Mouse (Mus musculus) intestine, embryonic 16.5 days (tissue): ENCODE data around the gene Carm1. TPM values are rescaled to one million over a fixed set of nuclear protein-coding genes. Genes with fewer than 3 reads are reported as not detected.
"Not testable (repeated sequence)": the region's sequence is repeated elsewhere in the genome, so short reads cannot be mapped to it uniquely, and the experiment has no call there.

Experiments
- ATAC-seq: fragments of 200-750 bp; cut with Nextera tagmentation; 2 replicates; pipeline ENCODE4 v1.8.0; 2017; ENCODE audit warnings: moderate TSS enrichment, moderate library complexity
- H3K27ac ChIP-seq: fragments of 300-500 bp; sonication (generic); 2 replicates; pipeline ENCODE4 v1.5.1; 2014; ENCODE audit warnings: mild to moderate bottlenecking, low read length
- H3K27me3 ChIP-seq: fragments of 300-500 bp; sonication (generic); replicated peaks from 2 replicates; pipeline ENCODE4 v1.6.1; 2014; ENCODE audit warnings: low read length, control low read depth, mixed read lengths; ENCODE audit not compliant: control insufficient read depth, insufficient read depth
- H3K36me3 ChIP-seq: fragments of 300-500 bp; sonication (generic); 2 replicates; pipeline ENCODE4 v1.6.1; 2014; ENCODE audit warnings: low read length, control low read depth; ENCODE audit not compliant: control insufficient read depth, insufficient read depth
- H3K4me1 ChIP-seq: fragments of 300-500 bp; sonication (generic); 2 replicates; pipeline ENCODE4 v1.6.1; 2014; ENCODE audit warnings: low read length, control low read depth, mixed read lengths; ENCODE audit not compliant: control insufficient read depth, insufficient read depth
- H3K4me2 ChIP-seq: fragments of 300-500 bp; sonication (generic); 2 replicates; pipeline ENCODE4 v1.6.1; 2014; ENCODE audit warnings: low read depth, low read length, control low read depth
- H3K4me3 ChIP-seq: fragments of 300-500 bp; sonication (generic); 2 replicates; pipeline ENCODE4 v1.5.1; 2014; ENCODE audit warnings: mild to moderate bottlenecking, low read length
- H3K9ac ChIP-seq: fragments of 300-500 bp; sonication (generic); 2 replicates; pipeline ENCODE4 v1.6.1; 2014; ENCODE audit warnings: low read depth, low read length
- H3K9me3 ChIP-seq: fragments of 300-500 bp; sonication (generic); 2 replicates; pipeline ENCODE4 v1.6.1; 2016; ENCODE audit warnings: low read length, control low read depth; ENCODE audit not compliant: control insufficient read depth
- WGBS: fragments of 180-500 bp; shearing (Covaris S2); extraction: QIAGEN DNeasy Blood & Tissue Kit; methylation state at CpG from one replicate; pipeline ENCODE4 v1.1.7; 2014; 5-methylcytosine and 5-hydroxymethylcytosine counted together
- polyA plus RNA-seq: library from polyadenylated mRNA; unstranded; fragments of >200 nt; fragmentation: Nextera tagmentation; extraction: Ambion mirVana; gene quantifications from 2 replicates; pipeline ENCODE4 v1.2.1, GENCODE M21; 2015

The Carm1 gene
- polyA plus RNA-seq, 1 experiment from 2014 or later: 15.1 TPM

GRCm38 (mm10) chr9:21527917-21528324 lies 18.8 kb upstream of the Carm1 start:
- H3K4me3 ChIP-seq: no peak overlapping the region
- no peak overlapping the region for H3K4me2 ChIP-seq
- H3K4me1 ChIP-seq: no peaks in the 10 kb centered on the region
- ATAC-seq: no peak
- H3K27ac ChIP-seq: no peak overlapping the region
- H3K9ac ChIP-seq: no peak overlapping the region
- no peaks in the 10 kb centered on the region for H3K27me3 ChIP-seq
- 69% methylated on average over 1 of the region's 1 CpGs for WGBS
- no peaks in the 10 kb centered on the region for H3K9me3 ChIP-seq
- no peaks in the 10 kb centered on the region for H3K36me3 ChIP-seq

GRCm38 (mm10) chr9:21536501-21536900 lies 10.2 kb upstream of the Carm1 start:
- no peak for ATAC-seq
- Histone ChIP-seq H3K27me3 (no peaks in the 10 kb centered on the region), H3K9me3 (no peaks in the 10 kb centered on the region), H3K9ac (no peak overlapping the region), H3K4me1 (no peaks in the 10 kb centered on the region), H3K36me3 (no peaks in the 10 kb centered on the region), H3K4me3 (no peak overlapping the region), H3K27ac (no peak overlapping the region), H3K4me2 (no peak overlapping the region)
- 93% methylated on average over 14 of the region's 14 CpGs for WGBS

GRCm38 (mm10) chr9:21537009-21537408 lies 9.7 kb upstream of the Carm1 start:
- ATAC-seq: no peak
- no peak overlapping the region for H3K9ac ChIP-seq
- no peaks in the 10 kb centered on the region for H3K4me1 ChIP-seq
- no peaks in the 10 kb centered on the region for H3K36me3 ChIP-seq
- H3K27me3 ChIP-seq: no peaks in the 10 kb centered on the region
- H3K4me2 ChIP-seq: no peak overlapping the region
- WGBS: 76% methylated on average over 4 of the region's 4 CpGs
- no peaks in the 10 kb centered on the region for H3K9me3 ChIP-seq
- no peak overlapping the region for H3K4me3 ChIP-seq
- H3K27ac ChIP-seq: no peak overlapping the region

- Histone ChIP-seq H3K4me2 (no peak overlapping the region), H3K27ac (no peak overlapping the region), H3K4me3 (no peak overlapping the region), H3K36me3 (no peaks in the 10 kb centered on the region), H3K4me1 (peaks cover 4% of the 10 kb centered on the region; the same call in 1 of the 2 replicates), H3K9me3 (no peaks in the 10 kb centered on the region), H3K9ac (no peak overlapping the region), H3K27me3 (no peaks in the 10 kb centered on the region)
- 70% methylated on average over 7 of the region's 7 CpGs for WGBS
- no peak for ATAC-seq
These were observed 6.5 kb upstream of the Carm1 start for GRCm38 (mm10) chr9:21539981-21540753.

- not testable (repeated sequence) for H3K27ac ChIP-seq, H3K4me1 ChIP-seq, ATAC-seq, H3K27me3 ChIP-seq, H3K9ac ChIP-seq, H3K36me3 ChIP-seq, H3K9me3 ChIP-seq, H3K4me2 ChIP-seq, H3K4me3 ChIP-seq
- WGBS: 93% methylated on average over 2 of the region's 2 CpGs
These were observed 4.7 kb upstream of the Carm1 start for GRCm38 (mm10) chr9:21542001-21542400.

GRCm38 (mm10) chr9:21545351-21545915 lies 1.3 kb upstream of the Carm1 start:
- Histone ChIP-seq H3K27me3 (no peaks in the 10 kb centered on the region), H3K4me1 (peaks cover 13% of the 10 kb centered on the region), H3K27ac (peak overlapping the region; percentile 95), H3K9ac (peak overlapping the region; percentile 74), H3K36me3 (no peaks in the 10 kb centered on the region), H3K4me2 (peak overlapping the region; percentile 65), H3K9me3 (no peaks in the 10 kb centered on the region), H3K4me3 (peak overlapping the region; percentile 81)
- WGBS: 5% methylated on average over 9 of the region's 9 CpGs
- ATAC-seq: peak; percentile 86

- Histone ChIP-seq H3K36me3 (no peaks in the 10 kb centered on the region), H3K27ac (peak overlapping the region; percentile 97), H3K4me2 (peak overlapping the region; percentile 65), H3K27me3 (no peaks in the 10 kb centered on the region), H3K4me3 (peak overlapping the region; percentile 81), H3K9ac (peak overlapping the region; percentile 74), H3K9me3 (no peaks in the 10 kb centered on the region), H3K4me1 (peaks cover 13% of the 10 kb centered on the region)
- ATAC-seq: peak; percentile 94
- under 1% methylated on average over 65 of the region's 67 CpGs for WGBS
These were observed 542 bp upstream of the Carm1 start for GRCm38 (mm10) chr9:21545916-21546788.

- under 1% methylated on average over 54 of the region's 66 CpGs for WGBS
- Histone ChIP-seq H3K9ac (peak overlapping the region; percentile 93), H3K27ac (peak overlapping the region; percentile 97), H3K36me3 (no peaks in the 10 kb centered on the region), H3K4me3 (peak overlapping the region; percentile 81), H3K27me3 (no peaks in the 10 kb centered on the region), H3K4me1 (peaks cover 13% of the 10 kb centered on the region), H3K4me2 (peak overlapping the region; percentile 58), H3K9me3 (no peaks in the 10 kb centered on the region)
- peak; percentile 29 for ATAC-seq
These were observed 614 bp downstream of the Carm1 start for GRCm38 (mm10) chr9:21547075-21547941.
